Mouse (Mus musculus) frontal cortex, postnatal 36 days (tissue): ENCODE data around the gene 9330161L09Rik.
"Not testable (repeated sequence)": the region's sequence is repeated elsewhere in the genome, so short reads cannot be mapped to it uniquely, and the experiment has no call there.

ENCODE experiments used
- DNase-seq, 2 experiments: peaks; one replicate each; pipeline ENCODE4 v3.0.0; 2022; ENCODE audit warnings: low spot score in 2 of 2

The 9330161L09Rik gene

GRCm38 (mm10) chr12:103407720-103408119 is at the start of gene 9330161L09Rik:
Gene 9330161L09Rik, minus strand, starts transcription at chr12:103407820.
- no peak for DNase-seq

DNA sequence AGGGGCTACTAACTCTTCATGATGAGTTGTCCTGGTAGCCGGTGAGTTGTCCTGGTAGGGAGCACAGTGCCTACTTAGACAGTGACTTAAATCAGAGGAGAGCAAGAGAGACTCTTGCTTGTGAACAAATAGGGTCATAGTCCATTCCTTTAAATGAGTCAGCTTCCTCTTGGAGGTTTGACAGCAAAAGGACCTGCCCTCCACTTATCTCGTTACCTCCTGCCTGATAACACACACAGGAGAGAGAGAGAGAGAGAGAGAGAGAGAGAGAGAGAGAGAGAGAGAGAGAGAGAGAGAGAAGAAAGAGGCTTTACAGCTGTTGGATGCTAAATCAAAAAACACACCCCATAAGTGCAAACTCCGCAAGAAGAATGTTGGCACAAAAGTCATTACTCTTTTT is 49.5 kb upstream of the 9330161L09Rik start, which contains the start of gene Ifi27l2b:
Gene Ifi27l2b, minus strand, starts transcription at position 84 of the 400 bp plus-strand sequence.
- DNase-seq: no peak

DNA sequence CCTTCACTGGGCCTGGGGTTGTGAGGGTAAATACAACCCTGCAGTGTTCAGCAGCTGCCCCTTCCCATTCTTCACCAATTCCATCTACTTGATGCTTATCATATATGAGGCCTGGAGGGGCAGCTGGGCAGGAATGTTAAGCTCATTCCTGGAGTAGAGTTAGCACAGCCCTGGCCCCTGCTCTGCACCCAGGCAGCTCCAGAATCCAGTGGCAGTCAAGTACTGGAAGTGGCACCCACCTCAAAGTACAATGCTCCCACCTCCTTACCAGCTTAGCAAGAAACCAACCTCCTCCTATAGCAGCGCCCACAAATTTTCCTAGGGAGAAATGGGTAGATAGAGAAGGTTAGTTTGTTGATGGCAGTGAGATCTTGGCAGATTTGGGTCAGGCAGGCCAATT is 49.1 kb upstream of the 9330161L09Rik start:
- not testable (repeated sequence) for DNase-seq

DNA sequence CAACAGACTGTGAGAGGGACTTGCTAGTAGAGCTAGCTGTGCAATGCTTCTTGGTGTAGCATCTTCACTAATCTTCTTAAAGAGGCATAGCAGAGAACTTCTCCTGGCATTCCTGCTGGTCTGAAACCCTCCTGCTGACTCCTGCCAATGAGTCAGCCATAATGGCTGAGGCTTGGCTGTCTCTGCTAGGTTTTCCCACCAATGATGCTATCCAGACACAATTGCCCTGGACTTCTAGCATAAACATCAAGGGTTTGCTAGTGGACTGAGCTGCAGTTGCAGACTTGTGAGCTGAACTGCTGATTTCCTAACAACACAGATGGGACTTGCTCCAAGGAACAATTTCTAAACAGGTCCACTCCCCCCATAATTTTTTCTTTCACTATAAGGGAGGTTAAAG is 45.7 kb upstream of the 9330161L09Rik start:
- no peak for DNase-seq

DNA sequence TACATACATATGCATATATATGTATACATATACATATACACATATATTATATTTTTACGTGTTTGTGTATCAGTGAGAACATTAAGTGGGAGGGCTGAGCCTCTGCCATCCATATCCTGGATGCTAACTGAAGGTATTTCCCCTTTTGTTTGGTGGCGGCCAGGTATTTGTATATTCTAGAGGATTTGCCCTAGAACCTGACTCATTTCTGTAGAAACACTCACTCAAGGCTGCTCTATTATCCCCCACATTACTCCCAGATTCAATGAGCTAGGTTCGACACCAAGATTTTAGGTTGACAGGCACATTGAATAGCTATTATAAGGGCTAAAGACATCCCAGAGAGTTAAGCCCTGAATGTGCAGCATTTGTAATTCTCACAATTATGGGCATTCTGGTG is 37.4 kb upstream of the 9330161L09Rik start:
- no peak for DNase-seq

- DNase-seq: not testable (repeated sequence)
Measured at GRCm38 (mm10) chr12:103444261-103444660, 36.6 kb upstream of the 9330161L09Rik start.

GRCm38 (mm10) chr12:103443524-103443923 is 35.9 kb upstream of the 9330161L09Rik start, which contains the start of gene Ifi27l2a:
Gene Ifi27l2a, minus strand, starts transcription at chr12:103443680.
- no peak for DNase-seq

DNA sequence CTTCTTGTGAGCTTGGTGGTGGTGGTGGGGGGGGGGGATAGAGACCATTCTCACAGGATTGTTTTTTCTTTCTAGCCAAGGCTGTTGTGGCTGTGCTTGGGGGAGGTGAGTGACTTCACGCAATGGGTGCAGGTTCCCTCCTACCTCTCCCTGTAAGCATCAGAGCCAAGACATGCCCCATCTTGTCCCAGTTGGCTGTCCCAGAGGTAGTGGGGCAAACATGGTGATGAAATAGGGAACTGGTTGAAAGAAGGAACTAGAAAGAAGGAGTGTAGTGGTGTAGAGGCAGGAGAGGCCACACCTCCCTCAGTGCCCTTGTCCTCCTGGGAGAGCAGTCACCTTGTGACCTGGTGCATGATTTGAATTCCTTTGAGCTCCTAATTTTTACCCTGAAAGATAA is 30.0 kb upstream of the 9330161L09Rik start:
- DNase-seq: no peak

- no peak for DNase-seq
Measured at GRCm38 (mm10) chr12:103434861-103435260, 27.2 kb upstream of the 9330161L09Rik start.

DNA sequence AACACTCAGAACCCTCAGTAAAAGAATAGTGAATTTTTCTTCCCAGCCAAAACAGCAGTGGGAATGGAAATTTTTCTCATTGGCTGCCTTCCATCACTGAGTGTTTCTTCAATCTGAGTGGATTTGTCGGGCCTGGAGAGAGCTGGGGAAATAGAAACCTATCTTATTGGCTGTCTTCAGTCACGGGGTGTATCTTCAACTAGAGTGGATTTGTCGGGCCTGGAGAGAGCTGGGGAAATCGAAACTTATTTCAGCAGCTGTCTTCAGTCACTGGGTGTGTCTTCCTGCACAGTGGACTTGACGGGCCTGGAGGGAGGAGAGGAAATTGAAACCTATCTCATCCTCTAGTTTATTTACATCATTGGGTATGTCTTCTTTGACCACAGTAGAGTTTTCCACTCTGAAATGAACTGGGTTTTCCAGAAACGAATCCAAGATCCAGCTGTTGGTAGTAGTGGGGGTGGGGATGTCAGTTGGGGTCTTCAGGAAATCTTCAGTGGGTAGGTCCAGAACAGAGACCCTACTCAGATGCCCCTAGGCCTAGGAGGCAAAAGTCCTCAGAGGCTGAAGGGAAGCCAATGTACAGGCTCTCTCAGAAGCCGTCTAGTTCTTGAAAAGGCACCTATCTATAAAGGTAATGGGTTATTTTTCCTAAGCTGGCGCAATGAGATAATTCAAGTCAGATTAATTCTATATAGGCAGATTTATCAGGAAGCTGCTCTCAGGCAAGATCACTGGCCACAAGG is 26.5 kb upstream of the 9330161L09Rik start, which contains the start of gene Ifi27:
Gene Ifi27, plus strand, starts transcription at position 226 of the 746 bp plus-strand sequence.
- DNase-seq: peak; percentile 37 to 68

DNA sequence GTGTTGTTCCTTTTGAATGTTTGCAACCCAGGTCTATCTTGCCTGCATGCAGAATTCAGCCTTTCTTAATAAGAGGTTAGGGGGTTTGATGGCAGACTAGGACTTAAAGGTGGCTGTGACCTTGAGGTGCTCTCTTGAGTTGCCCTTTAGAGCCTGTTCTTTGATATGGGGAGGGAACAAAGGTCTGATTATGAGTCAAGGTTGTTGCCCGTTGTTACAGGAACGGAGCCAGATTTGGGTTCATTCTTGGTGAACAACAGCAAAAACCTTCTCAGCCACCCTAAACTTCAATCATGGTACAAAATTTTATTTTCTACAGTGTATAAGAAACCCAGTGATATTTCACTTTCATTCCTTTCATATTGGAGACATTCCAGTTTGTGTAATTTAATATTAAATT is 25.8 kb upstream of the 9330161L09Rik start:
- DNase-seq: no peak

DNA sequence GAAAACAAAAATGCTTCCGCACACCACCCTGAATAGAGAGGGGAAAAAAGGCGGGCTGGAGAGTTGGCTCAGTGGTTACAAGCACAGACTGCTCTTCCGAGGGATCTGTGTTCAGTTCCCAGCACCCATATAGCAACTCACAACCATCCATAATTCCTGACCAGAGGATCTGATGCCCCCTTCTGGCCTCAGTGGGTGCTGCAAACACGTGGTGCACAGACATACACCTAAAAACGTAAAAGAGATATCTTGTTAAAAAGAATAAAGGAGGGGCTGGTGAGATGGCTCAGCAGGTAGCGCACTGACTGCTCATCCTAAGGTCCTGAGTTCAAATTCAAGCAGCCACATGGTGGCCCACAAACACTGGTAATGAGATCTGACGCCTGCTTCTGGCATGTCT is 19.1 kb upstream of the 9330161L09Rik start:
- DNase-seq: no peak

GRCm38 (mm10) chr12:103425729-103426470 is 18.3 kb upstream of the 9330161L09Rik start, which contains the start of gene Ddx24:
Gene Ddx24, minus strand, starts transcription at chr12:103425830.
- peak; percentile 96 to 99 for DNase-seq

GRCm38 (mm10) chr12:103425016-103425728 is 17.6 kb upstream of the 9330161L09Rik start:
- DNase-seq: no peak

DNA sequence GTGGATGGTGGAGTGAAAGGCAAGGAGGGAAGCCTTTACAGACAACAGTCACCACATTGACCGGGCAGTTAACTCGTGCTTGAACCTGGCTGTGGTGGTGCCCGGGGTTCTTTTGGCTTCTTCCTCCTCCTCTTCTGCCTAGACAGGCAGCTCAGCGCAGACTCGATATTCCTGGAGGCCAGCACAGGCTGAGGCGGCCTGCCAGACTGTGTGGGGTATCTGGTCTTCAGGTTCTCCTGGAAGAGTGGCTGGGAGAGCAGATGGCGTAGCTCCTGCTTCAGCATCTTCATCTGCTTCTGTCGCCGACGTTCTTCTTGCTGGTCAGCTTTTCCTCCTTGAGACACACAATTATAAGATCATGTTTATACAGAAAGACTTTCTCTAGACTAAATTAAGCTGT is 524 bp upstream of the 9330161L09Rik start:
- DNase-seq: peak; percentile 65 to 75

GRCm38 (mm10) chr12:103404131-103404530 is 3.5 kb downstream of the 9330161L09Rik start:
- no peak for DNase-seq

- no peak for DNase-seq
Measured at GRCm38 (mm10) chr12:103396751-103397150, 10.9 kb downstream of the 9330161L09Rik start.

- DNase-seq: no peak
Measured at GRCm38 (mm10) chr12:103395486-103396275, 11.9 kb downstream of the 9330161L09Rik start.

DNA sequence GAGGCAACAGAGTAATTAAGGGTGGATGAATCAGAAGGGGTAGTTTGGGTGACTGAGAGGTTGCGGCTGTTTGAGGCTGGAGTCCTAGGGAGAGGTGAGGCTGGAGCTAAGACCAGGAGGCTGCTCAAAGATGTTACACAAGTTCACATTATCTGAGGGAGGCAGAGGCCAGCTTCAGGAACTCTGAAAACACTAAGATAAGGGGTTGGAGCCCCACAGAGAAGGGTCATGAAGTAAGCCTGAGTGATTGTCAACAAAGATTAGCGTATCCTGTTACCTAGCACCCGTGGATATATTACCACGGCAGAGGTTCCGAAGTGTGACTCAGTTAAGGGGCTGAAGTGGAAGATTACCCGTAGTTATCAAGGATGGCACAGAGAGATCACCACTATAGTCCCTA is 14.1 kb downstream of the 9330161L09Rik start:
- DNase-seq: no peak

DNA sequence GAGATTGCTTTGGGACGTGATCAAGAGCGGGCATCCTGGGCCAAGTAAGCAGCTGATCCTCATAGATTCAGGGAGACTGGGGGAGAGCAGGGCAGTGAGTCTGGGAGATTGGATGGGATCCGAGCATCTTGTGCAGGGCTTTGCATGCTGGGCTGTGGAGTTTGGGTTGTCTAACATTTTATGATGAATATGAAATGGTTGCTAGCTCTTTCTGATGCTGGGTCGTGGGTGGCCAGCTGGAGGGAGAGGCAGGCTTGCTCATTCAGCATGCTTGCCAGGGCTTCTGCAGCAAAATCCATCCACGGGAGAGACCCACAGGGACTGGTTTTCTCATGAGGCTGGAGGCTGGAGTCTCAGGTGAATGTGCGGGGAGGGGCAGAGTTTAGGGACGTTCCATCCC is 16.5 kb downstream of the 9330161L09Rik start:
- DNase-seq: peak; percentile 58 to 67

DNA sequence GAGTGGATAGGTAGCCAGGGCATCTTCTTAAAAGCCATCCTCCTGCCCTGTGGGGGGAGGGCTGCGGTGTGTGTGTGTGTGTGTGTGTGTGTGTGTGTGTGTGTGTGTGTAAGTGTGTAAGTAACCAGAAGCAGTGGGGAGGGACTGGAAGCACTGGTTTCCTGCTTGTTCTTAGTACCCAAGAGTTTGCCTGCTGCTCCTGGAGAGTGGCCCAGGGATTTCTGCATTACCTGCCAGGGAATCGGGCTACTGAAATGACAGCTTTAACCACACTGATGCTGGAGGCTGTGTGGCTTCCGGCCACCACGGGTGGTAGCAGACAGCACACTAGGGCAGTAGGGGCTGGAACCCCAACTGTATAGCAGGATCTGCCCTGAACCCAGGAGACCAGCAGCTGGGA is 17.6 kb downstream of the 9330161L09Rik start:
- no peak for DNase-seq
